Mouse (Mus musculus) gastrocnemius, adult 2 months (tissue): ENCODE measurements at regions not wholly inside any gene's neighbourhood (a gene's known extent, or its start where the extent isn't known, plus 50 kb on each side); places are given as distances from the start of the nearest gene placed in this dataset.

Experiments
- DNase-seq: peaks from one replicate; pipeline ENCODE4 v3.0.0; 2022
- H3K27ac ChIP-seq: fragments of 200-600 bp; 2 replicates; pipeline ENCODE4 v1.8.1; 2022; ENCODE audit warnings: mild to moderate bottlenecking
- H3K4me3 ChIP-seq: fragments of 200-600 bp; 2 replicates; pipeline ENCODE4 v1.8.1; 2022; ENCODE audit warnings: mild to moderate bottlenecking, moderate library complexity
- CTCF ChIP-seq: fragments of 200-600 bp; IDR thresholded peaks from 2 replicates; pipeline ENCODE4 v1.8.1; 2022; ENCODE audit warnings: antibody characterized with exemption, mild to moderate bottlenecking, moderate library complexity
- intact Hi-C: fragments of 180-260 bp; cut with DNase I; formaldehyde crosslinking; loops from one replicate; pipeline ENCODE4 v1.15.1; 2025

DNA sequence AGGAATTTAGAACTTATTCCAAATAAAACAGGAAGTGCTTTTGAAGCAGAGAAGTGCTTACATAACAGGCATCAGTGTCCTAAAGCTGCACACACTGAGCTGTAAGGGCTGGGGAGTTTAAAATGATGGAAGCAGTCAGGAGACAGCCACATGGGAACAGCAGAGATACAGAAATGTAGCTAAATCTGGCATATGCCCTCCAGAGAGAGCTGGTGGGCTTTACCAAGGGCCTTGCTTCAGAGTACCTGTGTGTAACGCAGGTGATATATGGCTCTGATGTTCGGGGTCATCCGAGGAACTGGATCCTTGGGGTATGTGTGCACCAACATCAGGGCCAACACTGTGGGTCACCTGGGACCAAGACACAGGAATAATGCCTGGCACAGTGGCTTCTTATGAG is 247.5 kb downstream of the Pmp22 start:
- no peak for TF ChIP-seq CTCF
- no peak for DNase-seq
- H3K4me3 ChIP-seq, result no peak overlapping the region
- no peak overlapping the region for H3K27ac ChIP-seq
- intact Hi-C loops, result no loop called here

- intact Hi-C loops, result no loop called here
- DNase-seq, result no peak
- Histone ChIP-seq H3K27ac (no peak overlapping the region), H3K4me3 (no peak overlapping the region)
- no peak for TF ChIP-seq CTCF
These were observed 248.2 kb downstream of the Pmp22 start for GRCm38 (mm10) chr11:63376991-63377390.

GRCm38 (mm10) chr11:63388247-63388646 is 259.5 kb downstream of the Pmp22 start:
- Histone ChIP-seq H3K27ac (no peak overlapping the region), H3K4me3 (no peak overlapping the region)
- DNase-seq, result no peak
- no peak for TF ChIP-seq CTCF
- intact Hi-C loops, result no loop called here

DNA sequence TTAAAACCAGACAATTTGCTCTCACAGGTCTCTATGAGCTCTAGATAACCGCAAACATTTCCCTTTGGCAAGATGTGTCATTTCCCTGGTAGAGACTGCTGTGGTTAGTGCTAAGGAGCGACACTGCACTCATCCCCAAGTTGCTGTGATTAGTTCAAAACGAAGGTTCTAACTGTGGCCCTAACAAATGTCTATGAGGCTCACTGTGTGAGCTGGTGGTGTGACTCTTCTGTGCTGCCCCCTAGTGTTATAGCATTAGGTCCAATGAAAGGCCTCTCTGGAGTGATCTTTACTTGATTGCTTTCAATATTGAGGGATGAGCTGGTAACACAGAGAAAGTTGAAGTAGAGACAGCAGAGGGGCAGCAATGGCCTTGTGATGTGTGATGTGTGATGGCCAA is 262.7 kb downstream of the Pmp22 start:
- no peak for DNase-seq
- Histone ChIP-seq H3K4me3 (no peak overlapping the region), H3K27ac (no peak overlapping the region)
- intact Hi-C loops, result no loop called here
- peak; percentile 47 for TF ChIP-seq CTCF

DNA sequence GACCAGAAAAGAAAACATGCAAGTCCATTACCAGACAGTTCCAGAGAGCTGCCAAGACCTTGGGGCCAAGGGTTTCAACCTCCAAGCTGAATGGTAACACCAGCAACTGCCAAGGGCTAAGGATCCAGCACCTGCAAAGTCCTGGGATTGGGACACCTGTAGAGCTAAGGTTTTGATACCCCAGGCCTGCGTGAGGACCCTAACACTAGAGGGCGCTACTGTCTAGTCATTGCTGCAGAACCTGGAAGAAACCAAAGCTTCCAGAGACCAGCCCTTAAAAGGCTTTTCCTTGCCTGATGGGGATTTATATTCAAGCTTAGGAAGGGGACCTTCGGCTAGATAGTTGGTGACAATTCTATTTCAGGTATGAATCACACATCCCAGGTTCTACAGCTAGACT is 263.6 kb downstream of the Pmp22 start:
- Histone ChIP-seq H3K27ac (no peak overlapping the region), H3K4me3 (no peak overlapping the region)
- intact Hi-C loops, result no loop called here
- DNase-seq, result no peak
- peak; percentile 48 for TF ChIP-seq CTCF

GRCm38 (mm10) chr11:63394201-63394600 is 265.4 kb downstream of the Pmp22 start:
- Histone ChIP-seq H3K27ac (no peak overlapping the region), H3K4me3 (no peak overlapping the region)
- intact Hi-C loops, result no loop called here
- TF ChIP-seq CTCF, result no peak
- DNase-seq, result no peak

GRCm38 (mm10) chr11:63396386-63396785 is 267.6 kb downstream of the Pmp22 start:
- intact Hi-C loops, result no loop called here
- no peak for DNase-seq
- no peak overlapping the region for H3K4me3 ChIP-seq
- no peak overlapping the region for H3K27ac ChIP-seq
- TF ChIP-seq CTCF, result no peak

DNA sequence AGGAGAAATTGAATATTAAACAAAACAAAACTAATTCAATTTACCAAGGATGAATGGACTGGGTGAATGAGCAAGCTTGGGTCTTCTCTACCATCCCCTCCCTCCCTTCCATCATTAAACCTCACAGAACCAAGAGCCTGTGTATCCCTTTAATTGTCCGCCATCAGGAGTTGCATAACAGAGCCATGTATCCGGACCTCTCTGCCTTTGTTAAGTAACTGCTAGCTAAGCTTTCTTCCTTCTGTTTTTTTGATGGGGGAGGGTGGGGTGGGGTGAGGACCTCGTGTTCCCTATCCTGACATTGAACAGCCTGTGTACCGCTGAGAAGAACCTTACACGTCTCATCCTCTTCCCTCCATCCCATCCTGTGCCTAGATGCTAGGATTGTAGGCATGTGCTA is 274.0 kb downstream of the Pmp22 start:
- Histone ChIP-seq H3K4me3 (no peak overlapping the region), H3K27ac (no peak overlapping the region)
- no peak for TF ChIP-seq CTCF
- no peak for DNase-seq
- intact Hi-C loops, result loop anchor here (5.0 to 10.0 kb wide), 2 partner anchors 1040 to 1312 kb away; no protein-coding TSS in a partner anchor

DNA sequence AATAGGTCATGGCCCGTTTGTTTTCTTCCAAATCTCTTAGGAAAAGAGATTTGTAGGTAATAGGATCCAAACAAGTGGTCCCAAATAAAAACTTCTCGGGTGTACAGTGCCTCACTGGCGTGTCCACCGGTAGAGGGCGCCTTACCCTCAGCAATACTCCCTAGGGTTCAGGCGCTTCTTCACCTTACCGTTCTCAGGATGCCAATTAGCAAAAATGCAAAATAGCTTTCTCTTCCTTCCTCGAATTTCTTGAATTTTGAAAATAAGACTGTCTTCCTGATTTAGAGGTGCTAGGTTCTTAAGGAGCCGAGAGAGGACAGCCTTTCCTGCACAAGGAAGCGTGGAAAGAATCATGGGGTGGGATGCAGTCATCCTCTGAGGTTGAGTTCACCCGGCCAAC is 275.9 kb downstream of the Pmp22 start:
- DNase-seq, result peak; percentile 68
- Histone ChIP-seq H3K4me3 (no peak overlapping the region), H3K27ac (no peak overlapping the region)
- intact Hi-C loops, result loop anchor here (5.0 to 10.0 kb wide), 2 partner anchors 1038 to 1310 kb away; no protein-coding TSS in a partner anchor
- peak; percentile 87 for TF ChIP-seq CTCF

- TF ChIP-seq CTCF, result no peak
- Histone ChIP-seq H3K4me3 (no peak overlapping the region), H3K27ac (no peak overlapping the region)
- intact Hi-C loops, result loop anchor here (10.0 kb wide), 1 partner anchor 1305 kb away; no protein-coding TSS in a partner anchor
- no peak for DNase-seq
These were observed 280.6 kb downstream of the Pmp22 start for GRCm38 (mm10) chr11:63409431-63409830.

- intact Hi-C loops, result no loop called here
- DNase-seq, result no peak
- TF ChIP-seq CTCF, result no peak
- Histone ChIP-seq H3K27ac (no peak overlapping the region), H3K4me3 (no peak overlapping the region)
These were observed 282.1 kb downstream of the Pmp22 start for GRCm38 (mm10) chr11:63410921-63411320.

- intact Hi-C loops, result no loop called here
- DNase-seq, result no peak
- H3K27ac ChIP-seq, result no peak overlapping the region
- peak overlapping the region; percentile 55 for H3K4me3 ChIP-seq
- TF ChIP-seq CTCF, result no peak
These were observed 283.7 kb downstream of the Pmp22 start for GRCm38 (mm10) chr11:63412364-63412991.

- peak overlapping the region; percentile 55 for H3K4me3 ChIP-seq
These were observed 284.3 kb downstream of the Pmp22 start for GRCm38 (mm10) chr11:63413106-63413505.

GRCm38 (mm10) chr11:63413621-63414020 is 284.8 kb downstream of the Pmp22 start:
- Histone ChIP-seq H3K4me3 (no peak overlapping the region), H3K27ac (no peak overlapping the region)
- TF ChIP-seq CTCF, result no peak
- intact Hi-C loops, result no loop called here
- DNase-seq, result no peak

More at GRCm38 (mm10) chr11:63413106-63413505, 284.3 kb downstream of the Pmp22 start:
- no peak for TF ChIP-seq CTCF
- DNase-seq, result no peak
- H3K27ac ChIP-seq, result no peak overlapping the region
- intact Hi-C loops, result no loop called here
